Mouse (Mus musculus) myocyte (in vitro differentiated cells): Measurements from ENCODE around the gene Mmp2.

Experiments used
- CEBPB ChIP-seq: IDR thresholded peaks from 2 replicates; pipeline ENCODE4 v1.6.1; 2011; ENCODE audit warnings: mild to moderate bottlenecking, moderate library complexity; ENCODE audit not compliant: poor library complexity, insufficient read depth, severe bottlenecking
- E2F4 ChIP-seq: IDR thresholded peaks from one replicate; pipeline ENCODE4 v1.6.1; 2011; ENCODE audit warnings: mild to moderate bottlenecking, control low read depth, moderate library complexity; ENCODE audit not compliant: insufficient read depth
- MAX ChIP-seq: IDR thresholded peaks from one replicate; pipeline ENCODE4 v1.6.1; 2011; ENCODE audit warnings: low read depth, mild to moderate bottlenecking, control low read depth
- POLR2A ChIP-seq: IDR thresholded peaks from one replicate; pipeline ENCODE4 v1.6.1; 2011; ENCODE audit warnings: low read depth, mild to moderate bottlenecking, control low read depth, moderate library complexity; ENCODE audit not compliant: insufficient read length

GRCm38 (mm10) chr8:92855171-92855894 lies 28.2 kb downstream of the Mmp2 start, which contains the start of gene Lpcat2:
- TF ChIP-seq MAX: no peak
- TF ChIP-seq E2F4: no peak
- TF ChIP-seq CEBPB: no peak
- no peak for TF ChIP-seq POLR2A
